Mouse (Mus musculus): ENCODE measurements around the gene Ccnyl1. TPM values are rescaled to one million over a fixed set of nuclear protein-coding genes. Genes with fewer than 3 reads are reported as not detected.
"Not testable (repeated sequence)": the region's sequence is repeated elsewhere in the genome, so short reads cannot be mapped to it uniquely, and the experiment has no call there.

Gene Ccnyl1
- 17.0 and 18.7 TPM in 2 replicates for polyA plus RNA-seq (2012; rRNA removed)

DNA sequence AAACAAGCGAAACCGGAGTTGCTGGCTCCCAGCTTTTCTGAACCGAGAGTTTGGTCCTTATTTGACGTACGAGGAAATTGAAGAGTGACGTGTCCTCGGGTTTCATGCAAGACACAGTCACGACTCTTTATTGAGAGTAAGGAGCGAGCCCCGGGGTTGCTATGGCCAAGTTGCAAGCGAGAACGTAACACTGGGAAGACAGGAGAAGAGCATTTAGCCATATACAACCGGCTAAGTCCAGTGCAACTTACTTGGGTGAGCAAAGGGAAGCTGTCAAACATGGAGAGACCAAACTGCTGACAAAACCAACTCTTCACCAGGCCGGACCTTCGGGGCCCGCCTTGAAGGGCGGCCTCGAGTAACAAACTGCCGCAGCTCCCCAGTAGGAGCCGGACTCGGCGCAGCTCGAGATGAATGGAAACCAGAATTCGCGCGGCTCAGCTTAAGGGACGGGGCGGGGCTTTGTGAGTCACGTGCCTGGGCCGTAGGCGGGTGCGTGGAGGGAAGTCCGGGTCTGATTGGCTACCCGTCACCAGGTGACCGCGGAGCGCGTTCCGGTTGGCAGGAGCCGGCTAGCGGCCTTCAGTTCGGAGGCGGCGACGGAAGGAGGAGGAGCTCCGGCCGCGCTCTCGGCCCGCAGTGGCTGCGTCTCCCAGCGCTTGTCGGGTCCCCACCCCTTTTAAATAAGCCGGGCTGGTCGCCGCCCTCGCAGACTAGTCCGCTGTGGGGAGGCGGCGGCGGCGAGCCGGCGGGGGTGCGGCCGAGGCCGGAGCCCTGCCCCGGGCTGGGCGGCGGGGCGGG is at the start of gene Ccnyl1:
Gene Ccnyl1 (plus strand): TSS at position 243 of the 801 bp plus-strand sequence.
- Histone ChIP-seq H3K4me1 (ENCODE audit: control insufficient read depth, insufficient read depth, low read length) (peaks cover 6% of the 10 kb centered on the region; the same call in 1 of the 2 replicates), H3K36me3 (ENCODE audit: control insufficient read depth, insufficient read depth, low read length) (no peaks in the 10 kb centered on the region), H3K4me3 (ENCODE audit: insufficient read depth, low read depth, low read length) (peak within 1 kb of the TSS; percentile 78), H3K27me3 (replicated peaks; ENCODE audit: control insufficient read depth, insufficient read depth, low read length) (no peaks in the 10 kb centered on the region), H3K27ac (ENCODE audit: insufficient read depth, low read depth, low read length) (peak within 1 kb of the TSS; percentile 43; the same call in 1 of the 2 replicates)
- DNase-seq = peak; percentile 99
- TF ChIP-seq POLR2A (IDR thresholded peaks at IDR 0.05; ENCODE audit: low read depth, low read length) (peak; percentile 33), CTCF (conservative IDR thresholded peaks at IDR 0.05; ENCODE audit: insufficient read depth, insufficient read length, low read depth, low read length) (no peak)
- 2% methylated on average over 71 of the region's 71 CpGs for WGBS

DNA sequence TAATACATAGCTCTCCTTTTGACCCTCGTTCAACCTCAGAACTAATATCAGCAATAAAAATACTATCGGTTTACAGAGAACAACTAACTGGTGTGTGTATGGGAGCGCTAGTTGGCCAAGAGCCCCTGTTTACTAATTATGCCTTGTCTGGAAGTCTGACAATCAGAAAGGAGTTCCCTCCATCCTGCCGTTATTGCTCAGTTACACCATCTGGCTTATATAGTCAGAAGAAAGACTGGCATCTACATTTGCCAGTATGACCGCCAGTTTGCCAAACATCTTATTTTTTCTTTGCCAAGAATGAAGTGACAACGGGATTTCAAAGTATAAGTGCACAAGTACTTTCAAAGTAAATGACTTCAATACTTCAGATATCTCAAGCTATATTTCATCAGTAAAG is 49.2 kb upstream of the Ccnyl1 start:
- H3K27ac ChIP-seq (ENCODE audit: insufficient read depth, low read depth, low read length) = no peak overlapping the region
- H3K4me1 ChIP-seq (ENCODE audit: control insufficient read depth, insufficient read depth, low read length) = no peaks in the 10 kb centered on the region
- H3K36me3 ChIP-seq (ENCODE audit: control insufficient read depth, insufficient read depth, low read length) = no peaks in the 10 kb centered on the region
- TF ChIP-seq POLR2A (IDR thresholded peaks at IDR 0.05; ENCODE audit: low read depth, low read length) = no peak
- no peak overlapping the region for H3K4me3 ChIP-seq (ENCODE audit: insufficient read depth, low read depth, low read length)
- DNase-seq = no peak
- H3K27me3 ChIP-seq (replicated peaks; ENCODE audit: control insufficient read depth, insufficient read depth, low read length) = no peaks in the 10 kb centered on the region
- WGBS = 94% methylated on average over 6 of the region's 6 CpGs

DNA sequence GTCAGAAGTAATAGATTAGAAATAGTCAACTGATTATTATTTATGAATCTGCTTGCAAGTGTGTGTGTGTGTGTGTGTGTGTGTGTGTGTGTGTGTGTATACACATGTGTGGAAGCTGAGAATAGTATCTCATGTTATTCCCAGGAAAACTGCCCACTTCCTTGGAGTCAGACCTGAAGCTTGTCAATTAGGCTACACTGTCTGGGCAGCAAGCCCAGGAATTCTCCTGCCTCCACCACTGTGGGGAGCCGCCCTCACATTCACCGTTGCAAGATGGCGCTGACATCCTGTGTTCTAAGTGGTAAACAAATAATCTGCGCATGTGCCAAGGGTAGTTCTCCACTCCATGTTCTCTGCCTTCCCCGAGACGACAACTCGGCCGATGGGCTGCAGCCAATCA is 47.7 kb upstream of the Ccnyl1 start:
- not testable (repeated sequence) for H3K36me3 ChIP-seq (ENCODE audit: control insufficient read depth, insufficient read depth, low read length); H3K4me3 ChIP-seq (ENCODE audit: insufficient read depth, low read depth, low read length); H3K27ac ChIP-seq (ENCODE audit: insufficient read depth, low read depth, low read length); DNase-seq; H3K4me1 ChIP-seq (ENCODE audit: control insufficient read depth, insufficient read depth, low read length); H3K27me3 ChIP-seq (replicated peaks; ENCODE audit: control insufficient read depth, insufficient read depth, low read length)
- WGBS = 96% methylated on average over 8 of the region's 8 CpGs

DNA sequence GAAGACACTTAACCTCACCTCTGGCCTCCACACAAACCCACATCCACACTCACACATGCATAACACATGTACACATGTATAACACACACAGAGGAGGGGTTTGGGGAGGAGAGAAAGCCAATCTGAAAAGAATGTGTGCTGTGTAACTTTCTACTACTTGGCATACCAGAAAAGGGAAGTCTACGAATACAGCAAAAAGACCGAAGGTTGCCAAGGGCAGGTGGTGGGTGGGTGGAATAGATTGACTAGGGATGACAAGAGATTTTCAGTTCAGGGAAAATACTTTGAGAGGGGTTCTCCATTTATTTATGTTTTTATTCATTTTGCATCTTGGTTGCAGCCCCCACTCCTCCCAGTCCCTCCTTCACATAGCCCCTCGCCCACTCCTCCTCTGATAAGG is 45.7 kb upstream of the Ccnyl1 start:
- 93% methylated on average over 3 of the region's 3 CpGs for WGBS
- Histone ChIP-seq H3K4me1 (ENCODE audit: control insufficient read depth, insufficient read depth, low read length) (no peaks in the 10 kb centered on the region), H3K4me3 (ENCODE audit: insufficient read depth, low read depth, low read length) (no peak overlapping the region), H3K27ac (ENCODE audit: insufficient read depth, low read depth, low read length) (no peak overlapping the region), H3K36me3 (ENCODE audit: control insufficient read depth, insufficient read depth, low read length) (no peaks in the 10 kb centered on the region), H3K27me3 (replicated peaks; ENCODE audit: control insufficient read depth, insufficient read depth, low read length) (no peaks in the 10 kb centered on the region)
- no peak for TF ChIP-seq POLR2A (IDR thresholded peaks at IDR 0.05; ENCODE audit: low read depth, low read length)
- no peak for TF ChIP-seq CTCF (conservative IDR thresholded peaks at IDR 0.05; ENCODE audit: insufficient read depth, insufficient read length, low read depth, low read length)
- DNase-seq = no peak

DNA sequence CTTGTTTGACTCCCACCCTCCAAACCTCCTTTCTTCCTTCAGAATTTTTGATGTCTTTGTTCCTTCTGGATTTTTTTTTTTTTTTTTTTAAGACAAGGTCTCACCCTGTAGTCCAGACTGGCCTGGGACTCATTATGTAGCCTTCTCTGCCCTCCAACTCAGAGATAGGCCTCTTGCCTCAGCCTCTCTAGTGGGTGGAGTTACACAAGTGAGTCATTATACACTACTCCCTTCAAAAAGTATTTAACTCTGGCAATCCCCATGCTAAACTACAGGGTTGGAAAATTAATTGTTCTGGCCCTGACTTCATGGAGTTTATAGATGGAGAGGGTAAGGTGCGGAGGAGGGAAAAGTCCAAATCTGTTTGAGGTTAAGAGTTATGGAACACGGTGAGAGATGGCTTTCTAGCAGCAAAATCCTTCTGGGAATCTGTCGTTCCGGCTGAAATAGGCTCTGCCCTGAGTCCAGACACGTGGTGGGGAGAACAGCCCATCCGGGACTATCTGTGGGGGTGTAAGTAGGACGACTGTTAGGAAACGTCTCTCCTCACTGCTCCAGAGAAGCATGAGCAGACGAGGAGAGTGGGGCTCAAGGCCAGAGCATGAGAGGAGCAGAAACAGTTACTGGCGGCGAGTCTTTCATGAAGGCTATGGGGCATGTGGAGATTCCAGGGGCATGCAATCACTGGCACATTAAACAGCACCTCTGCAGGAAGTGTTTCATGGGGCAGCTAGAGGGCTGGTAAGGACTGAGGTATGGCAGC is 40.7 kb upstream of the Ccnyl1 start:
- no peaks in the 10 kb centered on the region for H3K4me1 ChIP-seq (ENCODE audit: control insufficient read depth, insufficient read depth, low read length)
- H3K27ac ChIP-seq (ENCODE audit: insufficient read depth, low read depth, low read length) = no peak overlapping the region
- 60% methylated on average over 11 of the region's 11 CpGs for whole genome bisulfite sequencing
- TF ChIP-seq CTCF (conservative IDR thresholded peaks at IDR 0.05; ENCODE audit: insufficient read depth, insufficient read length, low read depth, low read length) (no peak), POLR2A (IDR thresholded peaks at IDR 0.05; ENCODE audit: low read depth, low read length) (no peak)
- H3K36me3 ChIP-seq (ENCODE audit: control insufficient read depth, insufficient read depth, low read length) = no peaks in the 10 kb centered on the region
- no peaks in the 10 kb centered on the region for H3K27me3 ChIP-seq (replicated peaks; ENCODE audit: control insufficient read depth, insufficient read depth, low read length)
- no peak for DNase-seq
- H3K4me3 ChIP-seq (ENCODE audit: insufficient read depth, low read depth, low read length) = no peak overlapping the region

DNA sequence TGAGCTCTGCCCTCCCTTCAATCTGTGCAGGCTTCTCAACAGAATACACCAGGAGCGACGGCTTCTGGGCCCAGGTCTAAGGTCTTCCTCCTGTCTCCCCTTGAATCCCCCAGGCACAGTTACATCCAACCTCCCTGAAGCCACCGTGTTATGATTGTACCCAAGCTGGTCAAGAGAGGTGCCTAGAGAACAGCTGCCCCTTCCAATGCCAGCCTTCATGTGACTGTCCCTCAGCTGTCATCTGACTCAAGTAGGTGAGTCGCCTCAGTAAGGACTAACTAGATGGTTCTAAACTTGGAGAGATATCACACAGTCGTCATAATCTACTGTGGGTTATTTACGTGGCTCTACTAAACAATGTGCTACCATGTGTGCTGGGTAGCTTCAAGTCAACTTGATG is 36.6 kb upstream of the Ccnyl1 start:
- no peak overlapping the region for H3K27ac ChIP-seq (ENCODE audit: insufficient read depth, low read depth, low read length)
- 95% methylated on average over 6 of the region's 6 CpGs for WGBS
- no peak overlapping the region for H3K4me3 ChIP-seq (ENCODE audit: insufficient read depth, low read depth, low read length)
- no peak for DNase-seq
- no peaks in the 10 kb centered on the region for H3K4me1 ChIP-seq (ENCODE audit: control insufficient read depth, insufficient read depth, low read length)
- H3K36me3 ChIP-seq (ENCODE audit: control insufficient read depth, insufficient read depth, low read length) = no peaks in the 10 kb centered on the region
- H3K27me3 ChIP-seq (replicated peaks; ENCODE audit: control insufficient read depth, insufficient read depth, low read length) = no peaks in the 10 kb centered on the region
- TF ChIP-seq POLR2A (IDR thresholded peaks at IDR 0.05; ENCODE audit: low read depth, low read length) (no peak), CTCF (conservative IDR thresholded peaks at IDR 0.05; ENCODE audit: insufficient read depth, insufficient read length, low read depth, low read length) (no peak)

DNA sequence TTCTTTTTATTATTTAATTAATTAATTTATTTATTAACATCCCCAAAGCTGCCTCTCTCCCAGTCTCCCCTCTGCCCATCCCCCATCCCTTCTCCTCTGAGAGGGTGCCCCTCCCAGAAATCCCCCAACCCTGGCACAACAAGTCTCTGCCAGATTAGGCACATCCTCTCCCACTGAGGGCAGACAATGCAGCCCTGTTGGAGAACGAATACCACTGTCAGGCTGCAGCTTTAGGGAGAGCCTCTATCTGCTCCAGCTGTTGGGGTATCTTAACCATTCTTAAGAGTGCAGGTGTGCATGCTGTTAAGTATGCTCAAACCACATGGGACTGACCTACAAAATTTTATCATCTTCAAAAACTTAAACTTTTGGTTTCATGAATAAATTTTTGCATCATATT is 34.8 kb upstream of the Ccnyl1 start:
- Histone ChIP-seq H3K4me1 (ENCODE audit: control insufficient read depth, insufficient read depth, low read length) (no peaks in the 10 kb centered on the region), H3K27ac (ENCODE audit: insufficient read depth, low read depth, low read length) (no peak overlapping the region), H3K27me3 (replicated peaks; ENCODE audit: control insufficient read depth, insufficient read depth, low read length) (no peaks in the 10 kb centered on the region), H3K36me3 (ENCODE audit: control insufficient read depth, insufficient read depth, low read length) (no peaks in the 10 kb centered on the region), H3K4me3 (ENCODE audit: insufficient read depth, low read depth, low read length) (no peak overlapping the region)
- no peak for TF ChIP-seq CTCF (conservative IDR thresholded peaks at IDR 0.05; ENCODE audit: insufficient read depth, insufficient read length, low read depth, low read length)
- TF ChIP-seq POLR2A (IDR thresholded peaks at IDR 0.05; ENCODE audit: low read depth, low read length) = no peak
- DNase-seq = no peak
- 74% methylated on average over 1 of the region's 1 CpGs for WGBS

Measured in kidney, adult 2 months (tissue).